Mouse (Mus musculus) kidney, adult 8-10 months (tissue): Measurements from ENCODE around the gene Cfap74.

Experiments
- DNase-seq, 2 experiments: peaks; one replicate each; pipeline ENCODE4 v3.0.0; 2022

Cfap74 gene

DNA sequence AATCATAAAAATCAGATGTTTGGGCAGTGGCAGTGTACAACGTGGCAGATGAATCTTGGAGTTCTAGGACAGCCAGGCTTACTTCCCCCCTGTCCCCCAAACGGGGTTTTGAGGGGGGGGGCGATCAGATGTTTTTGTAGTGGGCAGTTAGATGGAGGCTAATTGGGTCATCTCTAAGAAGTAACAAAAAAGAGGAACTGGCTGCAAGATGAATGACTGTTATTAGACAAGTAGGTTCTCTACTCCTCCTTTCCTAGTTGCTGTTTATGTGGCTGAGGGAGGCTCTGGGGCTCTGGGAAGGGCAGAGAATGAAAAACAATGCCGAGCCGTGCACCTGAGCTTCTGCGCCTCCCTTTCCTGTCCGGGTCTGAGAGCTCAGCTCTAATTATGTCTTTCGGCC lies 96.1 kb downstream of the Cfap74 start:
- no peak for DNase-seq

GRCm38 (mm10) chr4:155505671-155506295 lies 96.8 kb downstream of the Cfap74 start:
- DNase-seq = no peak

- no peak for DNase-seq
These were observed 99.6 kb downstream of the Cfap74 start for GRCm38 (mm10) chr4:155508614-155509013.

- no peak for DNase-seq
These were observed 102.0 kb downstream of the Cfap74 start for GRCm38 (mm10) chr4:155510981-155511380.

- no peak for DNase-seq
These were observed 105.8 kb downstream of the Cfap74 start for GRCm38 (mm10) chr4:155514810-155515209.
